Mouse (Mus musculus) embryonic stem cell, embryonic (primary cell): Measurements from ENCODE around the gene Klhdc3.

Experiments used
- CTCF ChIA-PET, 4 experiments: fragments of 300-600 bp in 2 of 4; fragments of 350-600 bp in 2 of 4; sonication (Branson Sonifier 250); formaldehyde crosslinking; loops; one replicate each; lab custom pipeline; 2022; ENCODE audit warnings: inconsistent platforms in 2 of 4; lab: Charles Lee
- POLR2A ChIA-PET, 4 experiments: fragments of 300-600 bp in 2 of 4; fragments of 350-600 bp in 2 of 4; sonication (Branson Sonifier 250); formaldehyde crosslinking; loops; one replicate each; lab custom pipeline; 2022; ENCODE audit warnings: antibody characterized with exemption in 4 of 4, inconsistent platforms in 1 of 4; lab: Charles Lee

The Klhdc3 gene

GRCm38 (mm10) chr17:46656054-46656453, 24.7 kb downstream of the Klhdc3 start:
- ChIA-PET POLR2A (interaction anchor here in 3 of 4 experiments (0.6 to 2.4 kb wide), 9 partner anchors 9 to 118 kb away, joined by 3 to 13 read pairs (median 6); partner anchors contain the start of gene Mea1 (in 1 of the 3)), CTCF (interaction anchor here in 3 of 4 experiments (0.6 to 1.3 kb wide), 5 partner anchors 19 to 763 kb away, joined by 3 to 13 read pairs (median 3); partner anchors contain the start of gene Tjap1 (in 1 of the 3))

GRCm38 (mm10) chr17:46651755-46652547, 28.8 kb downstream of the Klhdc3 start:
- CTCF ChIA-PET = interaction anchor here in 2 of 4 experiments (0.6 to 1.8 kb wide), 4 partner anchors 8 to 676 kb away, joined by 3 to 17 read pairs (median 4); no protein-coding TSS in a partner anchor
- POLR2A ChIA-PET = interaction anchor here in 3 of 4 experiments (0.6 to 3.2 kb wide), 26 partner anchors 10 to 684 kb away, joined by 3 to 17 read pairs (median 4); partner anchors contain the start of genes Ppp2r5d (in 2 of the 3), Rrp36 (in 2 of the 3), Klhdc3 (in 1 of the 3) and Mea1 (in 1 of the 3)

DNA sequence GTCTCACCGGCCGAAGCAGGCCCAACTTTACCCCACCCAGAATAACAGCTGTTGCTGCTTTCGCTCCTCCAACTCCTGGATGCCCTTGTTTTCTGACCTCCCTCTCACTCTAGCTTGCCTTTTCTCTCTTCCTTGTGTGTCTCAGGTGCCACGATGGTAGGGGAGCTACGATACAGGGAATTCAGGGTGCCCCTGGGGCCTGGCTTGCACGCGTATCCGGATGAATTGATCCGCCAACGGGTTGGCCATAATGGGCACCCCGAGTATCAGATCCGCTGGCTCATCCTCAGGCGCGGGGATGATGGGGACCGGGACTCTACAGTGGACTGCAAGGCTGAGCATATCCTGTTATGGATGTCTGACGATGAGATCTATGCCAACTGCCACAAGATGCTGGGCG, 29.4 kb downstream of the Klhdc3 start:
- CTCF ChIA-PET = interaction anchor here (0.6 to 1.8 kb wide), 5 partner anchors 8 to 677 kb away, joined by 3 to 17 read pairs (median 3); no protein-coding TSS in a partner anchor
- POLR2A ChIA-PET = interaction anchor here in 3 of 4 experiments (0.6 to 3.2 kb wide), 25 partner anchors 9 to 683 kb away, joined by 3 to 17 read pairs (median 4); partner anchors contain the start of genes Ppp2r5d (in 2 of the 3), Rrp36 (in 2 of the 3), Klhdc3 (in 1 of the 3) and Mea1 (in 1 of the 3)

- ChIA-PET POLR2A (interaction anchor here in 3 of 4 experiments (0.6 to 3.2 kb wide), 24 partner anchors 9 to 490 kb away, joined by 3 to 17 read pairs (median 4); partner anchors contain the start of genes Ppp2r5d (in 2 of the 3), Rrp36 (in 2 of the 3) and Ptk7 (in 1 of the 3)), CTCF (interaction anchor here in 2 of 4 experiments (0.7 to 0.8 kb wide), 2 partner anchors 44 to 65 kb away, joined by 3 read pairs; no protein-coding TSS in a partner anchor)
Observed at GRCm38 (mm10) chr17:46650232-46651031, 30.3 kb downstream of the Klhdc3 start, which contains the start of gene Cul7. TSS of gene Cul7 (plus strand) at chr17:46650337.

DNA sequence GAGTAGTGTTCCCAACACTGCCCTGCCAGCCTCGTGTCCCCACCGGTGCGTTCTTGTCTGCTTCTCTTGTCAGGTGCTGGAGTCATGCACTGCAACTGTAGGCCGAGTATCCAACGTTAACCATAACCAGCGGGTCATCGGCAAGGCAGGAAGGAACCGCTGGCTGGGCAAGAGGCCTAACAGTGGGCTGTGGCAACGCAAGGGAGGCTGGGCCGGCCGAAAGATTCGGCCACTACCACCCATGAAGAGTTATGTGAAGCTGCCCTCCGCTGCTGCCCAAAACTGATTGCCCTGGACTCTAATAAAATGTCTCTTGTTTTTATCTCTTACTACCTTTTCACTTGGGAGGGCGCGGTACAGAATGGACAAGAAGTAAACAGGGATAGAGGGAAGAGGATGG, 30.9 kb downstream of the Klhdc3 start:
- ChIA-PET POLR2A (interaction anchor here in 3 of 4 experiments (0.6 to 3.2 kb wide), 16 partner anchors 8 to 466 kb away, joined by 3 to 17 read pairs (median 5); partner anchors contain the start of genes Rrp36 (in 2 of the 3), Ppp2r5d (in 1 of the 3) and Ptk7 (in 1 of the 3)), CTCF (no interaction called here)

DNA sequence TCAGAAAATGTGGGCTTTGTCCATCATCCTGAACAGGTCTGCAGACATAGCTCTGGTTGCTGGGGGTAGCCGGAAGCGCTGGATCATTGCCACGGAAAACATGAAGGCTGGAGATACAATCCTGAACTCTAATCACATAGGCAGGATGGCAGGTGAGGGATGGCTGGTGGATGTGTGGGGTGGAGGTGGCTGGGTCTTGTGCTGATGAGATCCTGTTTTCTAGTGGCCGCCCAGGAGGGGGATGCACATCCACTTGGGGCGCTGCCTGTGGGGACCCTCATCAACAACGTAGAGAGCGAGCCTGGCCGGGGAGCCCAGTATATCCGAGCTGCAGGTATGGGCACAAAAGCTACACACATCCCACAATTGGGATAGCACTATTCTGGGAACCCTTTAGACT, 32.3 kb downstream of the Klhdc3 start:
- ChIA-PET POLR2A (interaction anchor here in 2 of 4 experiments (1.0 to 2.1 kb wide), 4 partner anchors 11 to 31 kb away, joined by 3 to 8 read pairs (median 4); no protein-coding TSS in a partner anchor), CTCF (interaction anchor here in 2 of 4 experiments (0.6 kb wide), 2 partner anchors 30 to 92 kb away, joined by 3 to 6 read pairs; partner anchors contain the start of gene Mea1 (in 1 of the 2))

DNA sequence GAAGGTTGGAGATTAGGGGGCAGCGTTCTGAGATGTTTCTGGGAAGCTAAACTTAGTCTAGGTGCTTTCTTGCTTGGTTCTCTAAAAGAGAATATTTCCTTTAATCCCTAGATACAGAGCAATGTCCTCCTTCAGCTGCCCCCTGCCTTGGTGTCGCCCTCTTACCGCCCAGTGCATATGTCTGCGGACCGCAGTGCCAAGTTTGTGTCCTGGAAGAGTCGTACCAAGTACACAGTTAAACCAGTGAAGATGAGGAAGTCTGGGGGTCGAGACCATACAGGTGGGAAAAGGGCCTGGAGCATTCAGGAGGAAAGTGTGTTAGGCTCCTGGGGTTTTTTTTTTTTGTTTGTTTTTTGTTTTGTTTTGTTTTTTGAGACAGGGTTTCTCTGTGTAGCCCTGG, 33.4 kb downstream of the Klhdc3 start:
- POLR2A ChIA-PET = interaction anchor here in 3 of 4 experiments (0.5 to 2.1 kb wide), 7 partner anchors 9 to 211 kb away, joined by 3 to 8 read pairs (median 3); partner anchors contain the start of genes Bicral (in 1 of the 3) and Klhdc3 (in 1 of the 3)
- CTCF ChIA-PET = interaction anchor here in 1 of 4 experiments (0.6 kb wide), 1 partner anchor 51 kb away, joined by 7 read pairs; no protein-coding TSS in a partner anchor

- ChIA-PET CTCF (no interaction called here), POLR2A (no interaction called here)
Observed at GRCm38 (mm10) chr17:46646322-46646662, 34.4 kb downstream of the Klhdc3 start.

DNA sequence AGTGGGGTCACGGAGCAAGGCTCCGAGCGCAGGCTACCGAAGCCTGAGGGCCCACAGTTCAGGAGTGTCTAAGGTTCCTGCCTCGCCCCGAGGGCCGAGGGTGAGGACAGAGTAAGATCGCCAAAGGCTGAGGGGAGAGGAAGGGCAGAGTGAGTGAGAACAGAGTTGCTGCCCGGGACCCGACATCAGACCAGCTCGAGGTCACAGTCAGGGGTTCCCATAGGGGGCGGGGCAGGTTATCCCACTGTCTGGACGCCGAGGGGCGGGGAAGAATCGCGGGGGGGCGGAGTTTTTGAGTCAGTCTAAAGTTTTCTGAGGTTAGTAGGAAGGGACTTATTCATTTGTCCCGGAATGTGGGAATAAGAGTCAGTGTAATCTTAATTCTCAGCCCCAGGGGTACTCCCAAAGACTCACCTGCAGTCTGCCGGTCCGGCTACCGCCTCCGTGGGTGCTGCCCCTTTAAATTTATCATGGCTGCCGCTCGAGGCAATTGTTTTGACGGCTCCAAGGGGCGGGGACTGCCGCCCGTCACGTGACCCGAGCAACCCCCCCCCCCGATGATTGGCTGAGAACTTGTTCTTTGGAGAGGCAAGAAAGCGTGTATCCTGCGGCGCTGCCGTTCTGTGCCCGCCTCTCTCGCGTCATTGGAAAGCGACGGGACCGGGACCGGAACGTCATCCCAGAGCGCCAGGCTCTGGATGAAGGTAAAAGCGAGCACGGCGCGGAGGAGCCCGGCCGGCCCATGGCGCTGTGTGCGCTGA, 35.0 kb downstream of the Klhdc3 start, which contains the start of the genes Klc4 and Mrpl2:
Gene Klc4 (minus strand): TSS at position 462 of the 761 bp plus-strand sequence.
Gene Mrpl2 (plus strand): TSS at position 669 of the 761 bp plus-strand sequence.
- ChIA-PET POLR2A (interaction anchor here in 3 of 4 experiments (0.6 to 3.2 kb wide), 23 partner anchors 9 to 258 kb away, joined by 3 to 21 read pairs (median 4); partner anchors contain the start of genes Ppp2r5d (in 2 of the 3), Ptk7 (in 2 of the 3), 2310039H08Rik (in 1 of the 3) and Cul9 (in 1 of the 3)), CTCF (interaction anchor here in 2 of 4 experiments (0.6 to 1.4 kb wide), 7 partner anchors 9 to 93 kb away, joined by 3 to 6 read pairs (median 4); partner anchors contain the start of genes Klhdc3 (in 1 of the 2), Ppp2r5d (in 1 of the 2) and Ptk7 (in 1 of the 2))

- CTCF ChIA-PET = interaction anchor here in 3 of 4 experiments (0.6 to 2.2 kb wide), 9 partner anchors 8 to 119 kb away, joined by 3 to 14 read pairs (median 4); partner anchors contain the start of genes Klhdc3 (in 1 of the 3), Ppp2r5d (in 1 of the 3) and Ptk7 (in 1 of the 3)
Observed at GRCm38 (mm10) chr17:46644916-46645475, 35.7 kb downstream of the Klhdc3 start.

GRCm38 (mm10) chr17:46644152-46644805, 36.4 kb downstream of the Klhdc3 start:
- POLR2A ChIA-PET = interaction anchor here in 3 of 4 experiments (0.7 to 3.2 kb wide), 20 partner anchors 8 to 1060 kb away, joined by 3 to 21 read pairs (median 4); partner anchors contain the start of genes Ppp2r5d (in 2 of the 3), Ptk7 (in 2 of the 3), Klhdc3 (in 1 of the 3) and Rrp36 (in 1 of the 3)
- CTCF ChIA-PET = interaction anchor here (0.6 to 2.2 kb wide), 9 partner anchors 8 to 119 kb away, joined by 3 to 14 read pairs (median 3); no protein-coding TSS in a partner anchor

More at GRCm38 (mm10) chr17:46644916-46645475, 35.7 kb downstream of the Klhdc3 start:
- POLR2A ChIA-PET = interaction anchor here in 3 of 4 experiments (0.6 to 3.2 kb wide), 29 partner anchors 8 to 1060 kb away, joined by 3 to 21 read pairs (median 4); partner anchors contain the start of genes Klhdc3 (in 2 of the 3), Ppp2r5d (in 2 of the 3), Ptk7 (in 2 of the 3) and 2310039H08Rik (in 1 of the 3)

DNA sequence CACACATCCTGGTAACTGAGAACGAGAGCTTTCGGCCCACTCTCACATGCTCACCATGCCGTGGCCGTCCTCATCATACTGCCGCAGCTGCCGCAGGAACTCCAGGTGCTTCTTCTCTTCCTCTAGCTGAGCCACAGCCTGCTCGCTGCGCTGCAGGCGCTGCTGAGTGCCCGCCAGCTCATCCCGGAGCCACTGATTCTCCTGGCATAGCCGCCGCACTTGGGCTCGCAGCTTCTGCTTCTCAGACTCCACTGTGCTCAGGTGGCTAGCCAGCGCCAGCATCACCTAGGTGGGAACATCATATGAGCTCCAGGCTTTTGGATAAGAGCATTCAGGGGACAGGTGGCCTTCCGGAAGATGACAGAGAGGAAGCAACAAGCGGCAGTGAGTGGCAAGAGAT, 38.7 kb downstream of the Klhdc3 start:
- ChIA-PET CTCF (interaction anchor here in 1 of 4 experiments (0.9 kb wide), 2 partner anchors 31 to 41 kb away, joined by 3 read pairs; no protein-coding TSS in a partner anchor), POLR2A (interaction anchor here (0.6 to 1.6 kb wide), 9 partner anchors 8 to 860 kb away, joined by 3 to 5 read pairs (median 4); partner anchors contain the start of genes Cul7 (in 1 of the 4), Ppp2r5d (in 1 of the 4) and Taf8 (in 1 of the 4))

- ChIA-PET POLR2A (interaction anchor here in 2 of 4 experiments (0.6 to 1.2 kb wide), 2 partner anchors 9 to 39 kb away, joined by 3 read pairs; partner anchors contain the start of gene Mea1 (in 1 of the 2)), CTCF (interaction anchor here in 1 of 4 experiments (0.7 kb wide), 1 partner anchor 26 kb away, joined by 3 read pairs; no protein-coding TSS in a partner anchor)
Observed at GRCm38 (mm10) chr17:46639929-46640328, 40.8 kb downstream of the Klhdc3 start.

- ChIA-PET POLR2A (interaction anchor here (0.6 to 2.8 kb wide), 23 partner anchors 8 to 1321 kb away, joined by 3 to 17 read pairs (median 4); partner anchors contain the start of genes Klc4 (in 2 of the 4), Mrpl2 (in 2 of the 4), Dnph1 (in 1 of the 4) and Ppp2r5d (in 1 of the 4)), CTCF (interaction anchor here (0.6 to 1.8 kb wide), 42 partner anchors 8 to 691 kb away, joined by 3 to 9 read pairs (median 4); partner anchors contain the start of genes Ptk7 (in 2 of the 4), Klc4 (in 1 of the 4), Klhdc3 (in 1 of the 4) and Mrpl2 (in 1 of the 4))
Observed at GRCm38 (mm10) chr17:46636831-46637523, 43.7 kb downstream of the Klhdc3 start.
